Mouse (Mus musculus): Measurements from ENCODE around the gene Crlf2.

Gene Crlf2

GRCm38 (mm10) chr5:109558404-109559160 is at the start of gene Crlf2:
TSS of gene Crlf2 (minus strand) at chr5:109558993.
- peak; percentile 90 to 93 for DNase-seq (ENCODE audit: low spot score in 2 of 2)

DNA sequence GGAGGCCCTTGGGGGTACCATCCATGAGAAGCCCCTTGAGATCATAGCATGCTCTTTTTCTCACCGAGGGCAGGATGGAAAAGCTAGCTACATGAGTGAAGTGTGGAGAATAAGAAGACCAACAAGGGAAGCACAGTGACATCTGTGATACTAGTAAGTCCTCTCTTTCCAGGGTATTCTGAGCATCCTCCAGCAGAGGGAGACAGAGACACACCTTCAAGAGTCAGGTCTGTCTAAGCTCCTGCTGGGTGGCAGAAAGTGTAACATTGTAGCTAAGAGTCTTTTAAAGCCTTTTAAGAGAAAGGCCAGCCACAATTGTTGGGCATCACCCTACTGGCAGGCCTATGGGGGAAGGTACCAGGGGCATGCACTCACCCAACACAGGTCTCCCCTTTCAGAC is 43.8 kb upstream of the Crlf2 start:
- no peak for DNase-seq (ENCODE audit: low spot score in 2 of 2)

DNA sequence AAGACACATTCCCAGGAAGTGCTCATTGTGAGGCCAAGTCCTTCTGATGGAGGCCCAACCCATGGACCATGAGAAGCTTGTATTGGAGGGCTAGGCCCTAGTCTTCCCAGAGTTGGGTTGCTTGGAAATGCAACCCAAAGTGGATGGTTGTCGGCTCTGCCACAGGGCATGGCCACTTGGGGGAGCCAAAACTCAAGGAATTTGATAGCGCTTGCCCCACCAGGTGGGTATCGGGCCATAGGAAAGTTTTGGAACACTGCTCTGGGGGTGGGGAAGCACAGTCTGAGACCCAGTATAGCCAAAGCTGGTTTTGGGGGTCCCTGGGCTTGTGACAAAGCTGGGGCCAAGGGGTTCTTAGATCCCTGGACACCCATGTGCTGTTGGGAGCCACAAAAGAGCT is 42.3 kb upstream of the Crlf2 start:
- no peak for DNase-seq (ENCODE audit: low spot score in 2 of 2)

- DNase-seq (ENCODE audit: low spot score in 2 of 2): no peak
Measured at GRCm38 (mm10) chr5:109598876-109599275, 40.1 kb upstream of the Crlf2 start.

GRCm38 (mm10) chr5:109596647-109597046 is 37.9 kb upstream of the Crlf2 start:
- no peak for DNase-seq (ENCODE audit: low spot score in 2 of 2)

DNA sequence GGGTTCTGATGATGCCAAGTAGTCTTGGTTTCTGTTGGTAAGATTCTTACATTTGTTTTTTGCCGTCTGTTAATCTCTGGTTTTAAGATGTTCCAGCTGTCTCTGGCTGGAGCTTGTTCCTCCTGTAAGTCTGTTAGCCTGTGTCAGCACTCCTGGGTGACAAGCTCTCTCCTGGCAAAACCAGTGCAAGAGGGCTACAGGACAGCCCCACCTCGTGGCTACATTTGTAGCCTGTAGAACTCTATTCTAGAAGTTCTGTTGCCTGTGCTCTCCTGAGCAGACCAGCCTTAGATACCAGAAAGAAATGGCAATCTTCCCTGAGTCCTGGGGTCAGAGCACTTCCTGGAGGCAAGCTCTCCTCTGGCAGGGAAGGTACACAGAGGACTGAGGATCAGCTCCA is 4.0 kb upstream of the Crlf2 start:
- no peak for DNase-seq (ENCODE audit: low spot score in 2 of 2)

DNA sequence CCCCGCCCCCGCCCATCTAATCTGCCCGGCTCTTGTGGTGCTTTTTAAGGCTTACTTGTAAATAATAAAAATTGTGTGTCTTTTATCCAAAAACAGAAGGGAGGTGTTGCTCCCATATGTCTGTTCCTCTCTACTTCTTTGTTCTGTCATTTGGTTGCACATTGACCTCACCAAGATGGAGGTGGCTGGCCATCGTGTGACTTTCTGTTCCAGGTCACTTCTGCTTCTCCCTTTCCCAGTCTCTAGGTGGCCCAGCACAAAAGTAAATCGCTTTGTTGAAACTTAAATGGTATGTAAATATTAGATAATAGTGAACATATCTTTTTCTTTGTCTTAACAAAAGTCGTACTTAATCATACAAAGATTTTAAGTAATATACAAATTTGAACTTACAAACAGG is 398 bp upstream of the Crlf2 start:
- no peak for DNase-seq (ENCODE audit: low spot score in 2 of 2)

- DNase-seq (ENCODE audit: low spot score in 2 of 2): no peak
Measured at GRCm38 (mm10) chr5:109558123-109558403, 730 bp downstream of the Crlf2 start.

- peak; percentile 97 to 98 for DNase-seq (ENCODE audit: low spot score in 2 of 2)
Measured at GRCm38 (mm10) chr5:109557321-109558122, 1.3 kb downstream of the Crlf2 start.

DNA sequence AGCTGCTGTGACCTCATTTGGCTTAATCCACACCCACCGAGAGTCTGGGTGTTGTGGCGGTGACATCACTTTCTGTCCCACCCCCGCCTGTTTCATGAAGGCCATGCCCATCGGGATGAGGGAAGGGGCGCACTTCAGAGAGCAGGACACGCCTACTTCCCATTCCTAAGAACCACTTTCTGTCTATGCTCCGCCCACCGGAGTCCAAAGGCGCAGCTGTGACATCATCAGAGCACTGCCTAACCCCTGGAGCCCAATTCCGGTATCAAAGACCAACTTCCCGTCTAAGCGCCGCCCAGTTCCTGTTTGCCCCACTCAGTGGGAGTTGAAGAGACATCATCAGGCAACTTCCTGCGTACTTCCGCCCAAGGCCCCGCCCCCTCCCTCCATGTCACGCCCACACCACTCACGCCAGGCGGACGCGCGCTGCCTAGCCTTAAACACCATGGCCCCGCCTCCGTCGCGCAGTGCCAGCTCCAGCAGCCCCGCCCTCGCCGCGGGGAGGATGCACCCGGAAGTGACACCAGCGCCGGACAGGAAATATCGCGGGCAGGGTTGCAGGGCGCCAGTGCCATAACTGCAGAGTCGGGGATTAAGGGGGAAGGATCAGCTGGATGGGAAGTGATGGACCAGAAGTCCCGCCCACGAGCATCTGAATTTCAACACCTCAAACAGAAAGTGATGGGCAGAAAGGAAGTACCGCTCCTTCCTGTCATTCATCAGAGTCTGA is 2.0 kb downstream of the Crlf2 start:
- peak; percentile 89 to 94 for DNase-seq (ENCODE audit: low spot score in 2 of 2)

GRCm38 (mm10) chr5:109555676-109556571 is 2.9 kb downstream of the Crlf2 start:
- peak; percentile 30 to 67 for DNase-seq (ENCODE audit: low spot score in 2 of 2)

GRCm38 (mm10) chr5:109555236-109555675 is 3.5 kb downstream of the Crlf2 start:
- no peak for DNase-seq (ENCODE audit: low spot score in 2 of 2)

DNA sequence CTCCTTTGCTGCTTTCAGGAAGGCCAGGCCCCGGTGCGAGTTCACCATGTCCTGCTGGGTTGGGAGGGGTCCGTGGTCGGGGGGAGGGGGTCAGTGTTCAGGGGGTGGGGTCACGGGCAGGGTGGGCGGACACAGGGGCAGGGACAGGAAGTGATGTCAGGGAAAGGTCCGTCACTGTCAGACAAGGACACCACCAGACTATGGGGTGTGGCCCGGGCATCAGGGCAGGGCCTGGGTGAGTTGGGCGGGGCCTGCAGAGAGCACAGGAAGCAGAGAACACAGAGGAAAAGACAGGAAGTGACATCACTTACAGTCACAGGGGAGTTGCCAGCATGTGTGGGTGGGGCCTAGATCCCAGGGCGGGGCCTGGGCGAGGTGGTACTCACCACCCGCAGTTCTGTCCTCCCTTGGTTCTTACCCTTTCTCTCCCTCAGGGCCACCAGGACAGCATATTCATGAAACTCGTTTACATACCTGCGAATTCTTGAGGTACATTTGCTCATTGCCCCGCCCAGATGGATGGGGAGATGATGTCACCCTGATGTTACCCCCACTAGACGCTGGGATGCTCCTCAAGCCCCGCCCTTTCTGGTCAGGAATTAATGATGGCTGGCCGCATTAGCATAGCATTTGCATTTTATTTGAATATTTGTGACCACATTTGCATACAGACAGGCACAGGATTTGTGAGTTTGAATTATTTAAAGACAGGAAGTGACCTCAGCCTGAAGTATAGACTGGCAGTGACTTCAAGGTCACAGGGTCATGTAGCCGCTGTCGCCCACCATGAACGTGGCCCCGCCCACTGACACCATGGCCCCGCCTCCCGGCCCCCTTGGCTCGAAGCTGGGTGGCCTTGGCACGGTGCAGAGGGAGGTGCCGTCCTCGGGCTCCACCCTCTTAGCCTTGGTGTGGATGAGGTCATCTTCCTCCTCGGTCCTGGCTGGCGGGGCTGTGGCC is 4.4 kb downstream of the Crlf2 start:
- no peak for DNase-seq (ENCODE audit: low spot score in 2 of 2)

DNA sequence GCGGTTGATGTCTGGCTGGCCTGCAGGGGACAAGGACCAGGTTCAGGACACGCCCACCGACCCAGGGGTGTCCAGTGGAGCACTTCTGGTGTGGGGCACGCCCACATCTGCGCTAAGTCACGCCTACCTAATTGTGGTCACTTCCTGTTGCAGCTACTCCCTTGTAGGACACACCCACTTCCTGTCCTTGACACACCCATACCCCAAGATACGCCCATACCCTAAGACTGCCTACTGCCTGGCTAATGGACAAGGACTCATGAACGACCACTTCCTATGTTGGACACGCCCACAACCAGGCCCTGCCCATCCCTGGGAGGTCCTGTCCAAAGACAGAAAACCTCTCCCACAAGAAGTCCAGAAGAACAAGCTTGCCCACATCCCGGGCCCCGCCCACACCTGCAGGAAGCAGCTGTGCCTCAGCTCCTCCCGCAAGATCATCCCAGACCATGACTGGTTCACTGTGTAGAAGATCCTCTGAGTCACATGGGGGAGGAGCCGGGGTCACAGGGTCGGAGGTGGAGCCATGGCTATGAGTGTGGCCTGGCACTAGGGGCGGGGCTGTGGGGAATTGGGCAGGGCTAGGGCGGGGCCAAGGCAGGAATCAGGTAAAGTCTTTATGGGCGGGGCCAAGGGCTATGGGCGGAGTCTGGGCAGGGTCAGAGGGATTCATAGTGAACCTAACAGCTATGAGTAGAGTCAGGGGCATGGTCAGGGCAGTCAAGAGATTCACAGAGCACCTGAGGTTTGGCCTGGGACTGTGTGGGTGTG is 5.4 kb downstream of the Crlf2 start:
- no peak for DNase-seq (ENCODE audit: low spot score in 2 of 2)

DNA sequence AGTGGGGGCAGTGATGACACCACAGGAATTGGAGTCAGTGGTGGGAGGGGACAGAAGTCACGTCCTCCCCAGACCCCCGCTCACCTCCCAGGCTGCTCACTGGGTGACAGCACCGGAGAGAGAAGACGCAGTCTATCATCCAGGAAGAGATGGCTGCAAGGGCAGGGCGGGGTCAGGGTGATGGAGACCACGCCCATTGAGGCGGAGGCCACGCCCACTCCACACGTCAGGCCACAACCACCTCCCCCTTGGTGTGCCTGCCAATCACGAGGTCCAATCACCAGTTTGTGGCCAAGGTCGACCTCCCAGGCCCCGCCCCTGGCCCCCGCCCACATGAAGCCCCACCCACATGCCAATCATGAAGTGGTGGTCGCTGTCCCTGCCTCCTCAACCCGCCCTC is 6.3 kb downstream of the Crlf2 start:
- no peak for DNase-seq (ENCODE audit: low spot score in 2 of 2)

- no peak for DNase-seq (ENCODE audit: low spot score in 2 of 2)
Measured at GRCm38 (mm10) chr5:109552116-109552515, 6.7 kb downstream of the Crlf2 start.

GRCm38 (mm10) chr5:109551041-109551765 is 7.6 kb downstream of the Crlf2 start:
- DNase-seq (ENCODE audit: low spot score in 2 of 2): no peak

- no peak for DNase-seq (ENCODE audit: low spot score in 2 of 2)
Measured at GRCm38 (mm10) chr5:109550225-109550935, 8.4 kb downstream of the Crlf2 start.
